8 mouse cellular contexts compared by ENCODE assay signal in the genomic region with DNA sequence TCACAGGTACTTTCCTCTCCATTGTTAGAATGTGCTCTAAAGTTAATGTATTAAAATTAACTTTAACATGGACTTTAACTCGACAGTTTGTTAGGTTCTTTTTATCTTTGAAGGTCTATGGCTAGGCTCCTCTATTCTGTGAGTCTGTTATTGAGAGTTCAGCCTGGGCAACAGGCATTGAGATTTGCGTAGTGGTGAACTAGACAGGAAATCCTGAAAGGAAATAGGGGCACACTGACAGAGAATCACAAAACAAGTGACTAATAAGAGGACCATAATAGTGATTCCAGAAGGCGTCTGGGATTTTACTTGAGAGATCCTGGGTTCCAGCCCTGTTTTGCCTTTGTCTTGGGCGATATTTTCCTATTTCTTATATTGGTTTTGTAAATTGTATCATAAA. TPM values are rescaled to one million over a fixed set of nuclear protein-coding genes. Genes with fewer than 3 reads are reported as not detected.
DNase-seq lines count a peak whose midpoint lies in the region; ATAC-seq and TF ChIP-seq lines count a peak whose summit lies in the region.

No protein-coding gene starts in this region.

- no peak overlapping the region for H3ac ChIP-seq in myocyte (ENCODE audit: control insufficient read depth, insufficient read length)

- H3K9me3 ChIP-seq in forebrain, embryonic 16.5 days (ENCODE audit: control insufficient read depth, low read length) = no peaks in the 10 kb centered on the region
- H3K9me3 ChIP-seq in intestine, postnatal 0 days (ENCODE audit: control insufficient read depth) = no peaks in the 10 kb centered on the region

- DNase-seq in thymus, adult 2 months = peak; percentile 4
- DNase-seq in thymus, postnatal 4 days = no peak
- DNase-seq in adrenal gland, adult 18-20 months (ENCODE audit: low spot score in 2 of 2) = no peak
- DNase-seq in ovary, postnatal 36 days (ENCODE audit: low spot score) = no peak
- DNase-seq in frontal cortex, postnatal 10 days (ENCODE audit: low spot score in 2 of 2) = no peak

- H3K4me1 ChIP-seq in thymus, adult 2 months (replicated peaks; ENCODE audit: control insufficient read depth, insufficient read depth, low read length) = no peaks in the 10 kb centered on the region
- H3K4me1 ChIP-seq in forebrain, embryonic 16.5 days (replicated peaks; ENCODE audit: control insufficient read depth, insufficient read depth, low read length) = peaks cover 11% of the 10 kb centered on the region
- no peaks in the 10 kb centered on the region for H3K4me1 ChIP-seq in intestine, postnatal 0 days (replicated peaks; ENCODE audit: control insufficient read depth, insufficient read depth, low read length)

- TF ChIP-seq CTCF in thymus, adult 2 months (IDR thresholded peaks at IDR 0.05; ENCODE audit: borderline replicate concordance, control insufficient read depth, extremely low read depth, insufficient read depth, low read length, poor library complexity) = no peak
- TF ChIP-seq CTCF in intestine, postnatal 0 days (IDR thresholded peaks at IDR 0.05; ENCODE audit: low read depth) = no peak

- H3K79me2 ChIP-seq in myocyte (ENCODE audit: control insufficient read depth, insufficient read depth) = peaks cover 3% of the 10 kb centered on the region

- peak overlapping the region; percentile 29; the same call in 1 of the 2 replicates for H3K27ac ChIP-seq in thymus, adult 2 months (ENCODE audit: control insufficient read depth, insufficient read depth, low read length)
- no peak overlapping the region for H3K27ac ChIP-seq in forebrain, embryonic 16.5 days (ENCODE audit: low read length)
- H3K27ac ChIP-seq in intestine, postnatal 0 days (ENCODE audit: low read depth, low read length) = no peak overlapping the region

- H3K9ac ChIP-seq in forebrain, embryonic 16.5 days (replicated peaks; ENCODE audit: low read depth, low read length) = no peak overlapping the region
- H3K9ac ChIP-seq in intestine, postnatal 0 days (ENCODE audit: low read depth, low read length) = no peak overlapping the region

- no peak for ATAC-seq in forebrain, embryonic 16.5 days
- ATAC-seq in intestine, postnatal 0 days = no peak

- no peaks in the 10 kb centered on the region for H3K36me3 ChIP-seq in thymus, adult 2 months (ENCODE audit: control insufficient read depth, insufficient read depth, low read length)
- H3K36me3 ChIP-seq in forebrain, embryonic 16.5 days (ENCODE audit: control insufficient read depth, insufficient read depth) = no peaks in the 10 kb centered on the region
- H3K36me3 ChIP-seq in intestine, postnatal 0 days (ENCODE audit: control insufficient read depth, insufficient read depth) = no peaks in the 10 kb centered on the region
- no peaks in the 10 kb centered on the region for H3K36me3 ChIP-seq in myocyte (ENCODE audit: control insufficient read depth, insufficient read depth)

- 14% methylated on average over 4 of the region's 4 CpGs for WGBS in thymus, adult 2 months
- WGBS in forebrain, embryonic 16.5 days = 77% methylated on average over 4 of the region's 4 CpGs
- WGBS in intestine, postnatal 0 days = 64% methylated on average over 4 of the region's 4 CpGs

- no peak for TF ChIP-seq POLR2A in thymus, adult 2 months (IDR thresholded peaks at IDR 0.05; ENCODE audit: control insufficient read depth, extremely low read depth, insufficient read depth, low read length, poor library complexity)
- TF ChIP-seq POLR2A in myocyte (IDR thresholded peaks at IDR 0.05; ENCODE audit: insufficient read length, low read depth) = no peak

- H3K27me3 ChIP-seq in thymus, adult 2 months (ENCODE audit: control insufficient read depth, insufficient read depth, low read length) = no peaks in the 10 kb centered on the region
- H3K27me3 ChIP-seq in forebrain, embryonic 16.5 days (replicated peaks; ENCODE audit: control insufficient read depth, insufficient read depth, low read length) = no peaks in the 10 kb centered on the region
- H3K27me3 ChIP-seq in intestine, postnatal 0 days (replicated peaks; ENCODE audit: control insufficient read depth, insufficient read depth, low read length) = no peaks in the 10 kb centered on the region
- H3K27me3 ChIP-seq in myocyte (ENCODE audit: control insufficient read depth, insufficient read depth, insufficient read length) = no peaks in the 10 kb centered on the region

- H3K4me3 ChIP-seq in thymus, adult 2 months (ENCODE audit: control insufficient read depth, insufficient read depth, low read length) = no peak overlapping the region
- H3K4me3 ChIP-seq in forebrain, embryonic 16.5 days (replicated peaks; ENCODE audit: low read length) = peak overlapping the region; percentile 62
- H3K4me3 ChIP-seq in intestine, postnatal 0 days (ENCODE audit: low read depth, low read length) = peak overlapping the region; percentile 76
- H3K4me3 ChIP-seq in myocyte = peak overlapping the region; percentile 44

- peak overlapping the region; percentile 90 for H3K4me2 ChIP-seq in forebrain, embryonic 16.5 days (ENCODE audit: low read length)
- H3K4me2 ChIP-seq in intestine, postnatal 0 days (replicated peaks; ENCODE audit: low read depth) = peak overlapping the region; percentile 87
- peak overlapping the region; percentile 70 for H3K4me2 ChIP-seq in myocyte (ENCODE audit: low read depth)

TF ChIP-seq in myocyte, 11 proteins besides CTCF, POLR2A, EP300 and RAD21:
- no peak for TF ChIP-seq CEBPB (IDR thresholded peaks at IDR 0.05; ENCODE audit: insufficient read depth, poor library complexity, severe bottlenecking)
- TF ChIP-seq TCF3 (IDR thresholded peaks at IDR 0.05; ENCODE audit: insufficient read length, low read depth) = no peak
- TF ChIP-seq TCF12 (IDR thresholded peaks at IDR 0.05; ENCODE audit: insufficient read depth, poor library complexity, severe bottlenecking) = no peak
- no peak for TF ChIP-seq USF1 (IDR thresholded peaks at IDR 0.05; ENCODE audit: low read depth)
- TF ChIP-seq SRF (IDR thresholded peaks at IDR 0.05; ENCODE audit: control insufficient read depth, insufficient read length, low read depth) = no peak
- TF ChIP-seq MAX (IDR thresholded peaks at IDR 0.05; ENCODE audit: low read depth) = no peak
- no peak for TF ChIP-seq POLR2AphosphoS2 (IDR thresholded peaks at IDR 0.05; ENCODE audit: insufficient read length, low read depth)
- TF ChIP-seq REST (IDR thresholded peaks at IDR 0.05; ENCODE audit: insufficient read depth, insufficient read length) = no peak
- TF ChIP-seq MYOG (IDR thresholded peaks at IDR 0.05; ENCODE audit: control insufficient read depth in 1 of 3, insufficient read depth in 1 of 3, insufficient read length in 2 of 3, low read depth in 2 of 3) = no peak
- TF ChIP-seq E2F4 (IDR thresholded peaks at IDR 0.05; ENCODE audit: insufficient read depth) = no peak
- no peak for TF ChIP-seq MYOD1 (IDR thresholded peaks at IDR 0.05; ENCODE audit: control insufficient read depth in 1 of 3, insufficient read length in 2 of 3, low read depth in 2 of 3)

RNA-seq across cellular contexts. Expression of a gene that starts 0.5 kb away (rescaled TPM):
- polyA plus RNA-seq in thymus, adult 2 months (2012; rRNA removed) = 50.4 and 94.3 TPM in 2 replicates
- 7.5 and 10.8 TPM in 2 replicates for polyA plus RNA-seq in forebrain, embryonic 16.5 days (2015; fragmentation: Nextera tagmentation; extraction: Ambion mirVana)
- 8.1 and 8.7 TPM in 2 replicates for polyA plus RNA-seq in intestine, postnatal 0 days (2015; fragmentation: Nextera tagmentation; extraction: Ambion mirVana)
- 12.9 TPM for polyA plus RNA-seq in myocyte (2012; fragmentation: generic; extraction: Trizol)
- total RNA-seq in adrenal gland, adult 18-20 months (2021) = 1 to 10 TPM; 7.3 to 9.8 TPM
